Mouse (Mus musculus) midbrain, embryonic 11.5 days (tissue): ENCODE measurements around the gene Mpv17l. TPM values are rescaled to one million over a fixed set of nuclear protein-coding genes. Genes with fewer than 3 reads are reported as not detected.
"Not testable (repeated sequence)": the region's sequence is repeated elsewhere in the genome, so short reads cannot be mapped to it uniquely, and the experiment has no call there.

Experiments used
- ATAC-seq: fragments of 200-750 bp; cut with Nextera tagmentation; 2 replicates; pipeline ENCODE4 v1.8.0; 2017; ENCODE audit warnings: moderate TSS enrichment, moderate library complexity; ENCODE audit not compliant: low FRiP score
- DNase-seq: peaks from one replicate; pipeline ENCODE4 v3.0.0; 2015; ENCODE audit warnings: low spot score; ENCODE audit errors: missing footprints
- H3K27ac ChIP-seq: fragments of 300-500 bp; sonication (generic); 2 replicates; pipeline ENCODE4 v1.5.1; 2014; ENCODE audit warnings: low read depth, low read length
- H3K27me3 ChIP-seq: fragments of 300-500 bp; sonication (generic); 2 replicates; pipeline ENCODE4 v1.6.1; 2014; ENCODE audit warnings: mild to moderate bottlenecking, low read length, moderate library complexity, mixed read lengths; ENCODE audit not compliant: control insufficient read depth, insufficient read depth
- H3K36me3 ChIP-seq: fragments of 300-500 bp; sonication (generic); 2 replicates; pipeline ENCODE4 v1.6.1; 2014; ENCODE audit warnings: mild to moderate bottlenecking, low read length, moderate library complexity, mixed read lengths; ENCODE audit not compliant: control insufficient read depth, insufficient read depth
- H3K4me1 ChIP-seq: fragments of 300-500 bp; sonication (generic); 2 replicates; pipeline ENCODE4 v1.6.1; 2014; ENCODE audit warnings: low read length; ENCODE audit not compliant: control insufficient read depth, insufficient read depth
- H3K4me2 ChIP-seq: fragments of 300-500 bp; sonication (generic); 2 replicates; pipeline ENCODE4 v1.6.1; 2014; ENCODE audit warnings: mild to moderate bottlenecking, moderate library complexity
- H3K4me3 ChIP-seq: fragments of 300-500 bp; sonication (generic); 2 replicates; pipeline ENCODE4 v1.5.1; 2014; ENCODE audit warnings: low read depth, low read length
- H3K9ac ChIP-seq: fragments of 300-500 bp; sonication (generic); 2 replicates; pipeline ENCODE4 v1.6.1; 2014; ENCODE audit warnings: low read length
- H3K9me3 ChIP-seq: fragments of 300-500 bp; sonication (generic); 2 replicates; pipeline ENCODE4 v1.6.1; 2016; ENCODE audit warnings: low read length; ENCODE audit not compliant: control insufficient read depth
- WGBS: fragments of 180-500 bp; shearing (Covaris S2); extraction: QIAGEN DNeasy Blood & Tissue Kit; methylation state at CpG from one replicate; pipeline ENCODE4 v1.1.7; 2014; 5-methylcytosine and 5-hydroxymethylcytosine counted together
- polyA plus RNA-seq: library from polyadenylated mRNA; unstranded; fragments of >200 nt; fragmentation: Nextera tagmentation; extraction: Ambion mirVana; gene quantifications from 2 replicates; pipeline ENCODE4 v1.2.1, GENCODE M21; 2014

Mpv17l gene
- polyA plus RNA-seq, result 3.4 and 4.1 TPM in 2 replicates

- H3K27me3 ChIP-seq, result no peaks in the 10 kb centered on the region
- H3K9me3 ChIP-seq, result no peaks in the 10 kb centered on the region
- peak within 1 kb of the TSS; percentile 85 for H3K9ac ChIP-seq
- H3K4me2 ChIP-seq, result peak within 1 kb of the TSS; percentile 76
- under 1% methylated on average over 32 of the region's 57 CpGs for WGBS
- peak within 1 kb of the TSS; percentile 72 for H3K4me3 ChIP-seq
- peak within 1 kb of the TSS; percentile 48; the same call in 1 of the 2 replicates for H3K27ac ChIP-seq
- ATAC-seq (peak; percentile 97), DNase-seq (peak; percentile 100)
- no peaks in the 10 kb centered on the region for H3K36me3 ChIP-seq
- peaks cover 5% of the 10 kb centered on the region for H3K4me1 ChIP-seq
Observed at GRCm38 (mm10) chr16:13902888-13903483, at the start of gene Mpv17l, which contains the start of gene Pdxdc1. Gene Mpv17l, plus strand, starts transcription at chr16:13903161. Gene Pdxdc1, minus strand, starts transcription at chr16:13903131.

GRCm38 (mm10) chr16:13853886-13854285 is 49.1 kb upstream of the Mpv17l start:
- H3K9ac ChIP-seq, result no peak overlapping the region
- H3K4me3 ChIP-seq, result no peak overlapping the region
- no peaks in the 10 kb centered on the region for H3K4me1 ChIP-seq
- ATAC-seq (no peak), DNase-seq (no peak)
- H3K27me3 ChIP-seq, result no peaks in the 10 kb centered on the region
- no peak overlapping the region for H3K27ac ChIP-seq
- H3K9me3 ChIP-seq, result no peaks in the 10 kb centered on the region
- H3K36me3 ChIP-seq, result peaks cover 3% of the 10 kb centered on the region; the same call in 1 of the 2 replicates
- no peak overlapping the region for H3K4me2 ChIP-seq
- 97% methylated on average over 4 of the region's 4 CpGs for WGBS

- DNase-seq (no peak), ATAC-seq (no peak)
- no peaks in the 10 kb centered on the region for H3K27me3 ChIP-seq
- peaks cover 6% of the 10 kb centered on the region; the same call in 1 of the 2 replicates for H3K4me1 ChIP-seq
- no peaks in the 10 kb centered on the region; the same call in 1 of the 2 replicates for H3K36me3 ChIP-seq
- no peak overlapping the region for H3K4me3 ChIP-seq
- no peaks in the 10 kb centered on the region for H3K9me3 ChIP-seq
- 94% methylated on average over 4 of the region's 4 CpGs for WGBS
- H3K9ac ChIP-seq, result no peak overlapping the region
- H3K27ac ChIP-seq, result no peak overlapping the region
- H3K4me2 ChIP-seq, result no peak overlapping the region
Observed at GRCm38 (mm10) chr16:13866076-13866475, 36.9 kb upstream of the Mpv17l start.

- H3K36me3 ChIP-seq, result no peaks in the 10 kb centered on the region; the same call in 1 of the 2 replicates
- no peak overlapping the region for H3K4me3 ChIP-seq
- ATAC-seq (no peak), DNase-seq (no peak)
- H3K4me1 ChIP-seq, result peaks cover 6% of the 10 kb centered on the region; the same call in 1 of the 2 replicates
- WGBS, result 84% methylated on average over 5 of the region's 5 CpGs
- no peak overlapping the region for H3K27ac ChIP-seq
- no peaks in the 10 kb centered on the region for H3K27me3 ChIP-seq
- H3K9ac ChIP-seq, result no peak overlapping the region
- H3K4me2 ChIP-seq, result no peak overlapping the region
- no peaks in the 10 kb centered on the region for H3K9me3 ChIP-seq
Observed at GRCm38 (mm10) chr16:13866616-13867015, 36.3 kb upstream of the Mpv17l start.

- 12% methylated on average over 5 of the region's 5 CpGs for WGBS
- not testable (repeated sequence) for H3K27ac ChIP-seq, H3K36me3 ChIP-seq, H3K4me3 ChIP-seq, H3K4me1 ChIP-seq, H3K27me3 ChIP-seq, H3K9me3 ChIP-seq, DNase-seq, H3K9ac ChIP-seq
- H3K4me2 ChIP-seq, result peak overlapping the region; percentile 50; the same call in 1 of the 2 replicates
- peak; percentile 71 for ATAC-seq
Observed at GRCm38 (mm10) chr16:13867406-13867805, 35.6 kb upstream of the Mpv17l start.

- H3K27me3 ChIP-seq, result no peaks in the 10 kb centered on the region
- peak overlapping the region; percentile 50 for H3K4me2 ChIP-seq
- H3K4me1 ChIP-seq, result peaks cover 6% of the 10 kb centered on the region; the same call in 1 of the 2 replicates
- no peaks in the 10 kb centered on the region for H3K9me3 ChIP-seq
- DNase-seq (peak; percentile 91), ATAC-seq (peak; percentile 82)
- H3K27ac ChIP-seq, result no peak overlapping the region; the same call in 1 of the 2 replicates
- H3K9ac ChIP-seq, result peak overlapping the region; percentile 31
- WGBS, result 3% methylated on average over 41 of the region's 42 CpGs
- H3K36me3 ChIP-seq, result no peaks in the 10 kb centered on the region; the same call in 1 of the 2 replicates
- peak overlapping the region; percentile 34 for H3K4me3 ChIP-seq
Observed at GRCm38 (mm10) chr16:13867910-13868514, 34.9 kb upstream of the Mpv17l start.

GRCm38 (mm10) chr16:13875483-13875882 is 27.5 kb upstream of the Mpv17l start:
- Histone ChIP-seq H3K9ac (no peak overlapping the region), H3K4me2 (no peak overlapping the region), H3K4me3 (no peak overlapping the region), H3K36me3 (no peaks in the 10 kb centered on the region; the same call in 1 of the 2 replicates), H3K27ac (no peak overlapping the region), H3K9me3 (no peaks in the 10 kb centered on the region), H3K27me3 (no peaks in the 10 kb centered on the region), H3K4me1 (no peaks in the 10 kb centered on the region)
- 96% methylated on average over 4 of the region's 4 CpGs for WGBS
- no peak for ATAC-seq
- DNase-seq, result no peak

- Histone ChIP-seq H3K27me3 (no peaks in the 10 kb centered on the region), H3K36me3 (no peaks in the 10 kb centered on the region), H3K9ac (no peak overlapping the region), H3K9me3 (no peaks in the 10 kb centered on the region), H3K4me1 (no peaks in the 10 kb centered on the region), H3K4me2 (no peak overlapping the region), H3K27ac (no peak overlapping the region), H3K4me3 (no peak overlapping the region)
- 84% methylated on average over 3 of the region's 3 CpGs for WGBS
- no peak for DNase-seq
- no peak for ATAC-seq
Observed at GRCm38 (mm10) chr16:13883094-13883774, 19.7 kb upstream of the Mpv17l start.

GRCm38 (mm10) chr16:13890449-13890848 is 12.5 kb upstream of the Mpv17l start:
- H3K4me3 ChIP-seq, result no peak overlapping the region
- H3K27me3 ChIP-seq, result no peaks in the 10 kb centered on the region
- no peaks in the 10 kb centered on the region for H3K4me1 ChIP-seq
- ATAC-seq, result no peak
- no peak overlapping the region for H3K4me2 ChIP-seq
- WGBS, result 92% methylated on average over 2 of the region's 2 CpGs
- H3K27ac ChIP-seq, result no peak overlapping the region
- no peak overlapping the region for H3K9ac ChIP-seq
- H3K36me3 ChIP-seq, result no peaks in the 10 kb centered on the region
- no peaks in the 10 kb centered on the region for H3K9me3 ChIP-seq
- no peak for DNase-seq
